Mouse (Mus musculus) myocyte (in vitro differentiated cells): ENCODE results near the gene Brd3os. TPM values are rescaled to one million over a fixed set of nuclear protein-coding genes. Genes with fewer than 3 reads are reported as not detected.
A peak's percentile ranks its signal among the peaks of the same experiment; 100 is the strongest.

Experiments used
- H3K27me3 ChIP-seq: one replicate; pipeline ENCODE4 v1.6.1; 2011; ENCODE audit not compliant: control insufficient read depth, insufficient read depth, insufficient read length
- H3K36me3 ChIP-seq: one replicate; pipeline ENCODE4 v1.6.1; 2011; ENCODE audit not compliant: control insufficient read depth, insufficient read depth
- H3K4me2 ChIP-seq: one replicate; pipeline ENCODE4 v1.6.1; 2011; ENCODE audit warnings: low read depth, control low read depth
- H3K4me3 ChIP-seq: one replicate; pipeline ENCODE4 v1.5.1; 2011; ENCODE audit warnings: mild to moderate bottlenecking, control low read depth, moderate library complexity
- H3K79me2 ChIP-seq: one replicate; pipeline ENCODE4 v1.6.1; 2011; ENCODE audit not compliant: control insufficient read depth, insufficient read depth
- H3ac ChIP-seq: one replicate; pipeline ENCODE4 v1.6.1; 2011; ENCODE audit not compliant: control insufficient read depth, insufficient read length
- CEBPB ChIP-seq: IDR thresholded peaks from 2 replicates; pipeline ENCODE4 v1.6.1; 2011; ENCODE audit warnings: mild to moderate bottlenecking, moderate library complexity; ENCODE audit not compliant: poor library complexity, insufficient read depth, severe bottlenecking
- E2F4 ChIP-seq: IDR thresholded peaks from one replicate; pipeline ENCODE4 v1.6.1; 2011; ENCODE audit warnings: mild to moderate bottlenecking, control low read depth, moderate library complexity; ENCODE audit not compliant: insufficient read depth
- MAX ChIP-seq: IDR thresholded peaks from one replicate; pipeline ENCODE4 v1.6.1; 2011; ENCODE audit warnings: low read depth, mild to moderate bottlenecking, control low read depth
- MYOD1 ChIP-seq, 3 experiments: IDR thresholded peaks; one replicate each; pipeline ENCODE4 v1.6.1; 2011; ENCODE audit warnings: control low read depth in 2 of 3, low read depth in 2 of 3, mild to moderate bottlenecking in 2 of 3, moderate library complexity in 1 of 3; ENCODE audit not compliant: insufficient read length in 2 of 3, control insufficient read depth in 1 of 3
- MYOG ChIP-seq, 3 experiments: IDR thresholded peaks; one replicate each; pipeline ENCODE4 v1.6.1; 2011; ENCODE audit warnings: control low read depth in 2 of 3, low read depth in 2 of 3, mild to moderate bottlenecking in 2 of 3; ENCODE audit not compliant: insufficient read length in 2 of 3, control insufficient read depth in 1 of 3, insufficient read depth in 1 of 3
- POLR2A ChIP-seq: IDR thresholded peaks from one replicate; pipeline ENCODE4 v1.6.1; 2011; ENCODE audit warnings: low read depth, mild to moderate bottlenecking, control low read depth, moderate library complexity; ENCODE audit not compliant: insufficient read length
- POLR2AphosphoS2 ChIP-seq: IDR thresholded peaks from one replicate; pipeline ENCODE4 v1.6.1; 2011; ENCODE audit warnings: low read depth, control low read depth; ENCODE audit not compliant: insufficient read length
- REST ChIP-seq: IDR thresholded peaks from one replicate; pipeline ENCODE4 v1.6.1; 2011; ENCODE audit warnings: mild to moderate bottlenecking, control low read depth, moderate library complexity; ENCODE audit not compliant: insufficient read depth, insufficient read length
- SRF ChIP-seq: IDR thresholded peaks from one replicate; pipeline ENCODE4 v1.6.1; 2011; ENCODE audit warnings: low read depth; ENCODE audit not compliant: control insufficient read depth, insufficient read length
- TCF12 ChIP-seq: IDR thresholded peaks from one replicate; pipeline ENCODE4 v1.6.1; 2011; ENCODE audit warnings: mild to moderate bottlenecking, control low read depth; ENCODE audit not compliant: poor library complexity, insufficient read depth, severe bottlenecking
- TCF3 ChIP-seq: IDR thresholded peaks from one replicate; pipeline ENCODE4 v1.6.1; 2011; ENCODE audit warnings: low read depth, control low read depth; ENCODE audit not compliant: insufficient read length
- USF1 ChIP-seq: IDR thresholded peaks from one replicate; pipeline ENCODE4 v1.6.1; 2011; ENCODE audit warnings: low read depth, mild to moderate bottlenecking, control low read depth, moderate library complexity
- polyA plus RNA-seq: library from polyadenylated mRNA; unstranded; fragments of >200 nt; fragmentation: generic; extraction: Trizol; gene quantifications from one replicate; pipeline ENCODE4 v1.2.1, GENCODE M21; 2012; ENCODE audit warnings: missing spikeins

The Brd3os gene
- polyA plus RNA-seq, 1 experiment, result 28.7 TPM

- H3K36me3 ChIP-seq, result no peaks in the 10 kb centered on the region
- H3K27me3 ChIP-seq, result no peaks in the 10 kb centered on the region
- H3K4me3 ChIP-seq, result no peak overlapping the region
- no peak overlapping the region for H3ac ChIP-seq
- no peak overlapping the region for H3K4me2 ChIP-seq
- H3K79me2 ChIP-seq, result peaks cover 61% of the 10 kb centered on the region
- TF ChIP-seq REST (no peak), TCF12 (no peak), MAX (no peak), E2F4 (no peak), USF1 (no peak), MYOD1 (IDR thresholded peaks at IDR 0.05; ENCODE audit: control insufficient read depth in 1 of 3, insufficient read length in 2 of 3, low read depth in 2 of 3) (no peak), TCF3 (no peak), MYOG (IDR thresholded peaks at IDR 0.05; ENCODE audit: control insufficient read depth in 1 of 3, insufficient read depth in 1 of 3, insufficient read length in 2 of 3, low read depth in 2 of 3) (no peak), SRF (no peak), POLR2A (no peak), CEBPB (no peak), POLR2AphosphoS2 (no peak)
These were observed 31.5 kb upstream of the Brd3os start for GRCm38 (mm10) chr2:27410518-27411140.

GRCm38 (mm10) chr2:27411688-27412174, 30.4 kb upstream of the Brd3os start:
- Histone ChIP-seq H3K79me2 (peaks cover 60% of the 10 kb centered on the region), H3K4me2 (peak overlapping the region; percentile 12), H3K4me3 (no peak overlapping the region), H3K36me3 (no peaks in the 10 kb centered on the region), H3ac (no peak overlapping the region), H3K27me3 (no peaks in the 10 kb centered on the region)
- TF ChIP-seq POLR2A, result no peak
- no peak for TF ChIP-seq POLR2AphosphoS2
- TF ChIP-seq MAX, result no peak
- no peak for TF ChIP-seq TCF12
- TF ChIP-seq MYOG (IDR thresholded peaks at IDR 0.05; ENCODE audit: control insufficient read depth in 1 of 3, insufficient read depth in 1 of 3, insufficient read length in 2 of 3, low read depth in 2 of 3), result no peak
- no peak for TF ChIP-seq E2F4
- no peak for TF ChIP-seq TCF3
- TF ChIP-seq REST, result no peak
- no peak for TF ChIP-seq CEBPB
- TF ChIP-seq USF1, result no peak

GRCm38 (mm10) chr2:27412245-27412800, 29.8 kb upstream of the Brd3os start:
- no peak overlapping the region for H3ac ChIP-seq
- no peaks in the 10 kb centered on the region for H3K36me3 ChIP-seq
- H3K4me3 ChIP-seq, result no peak overlapping the region
- TF ChIP-seq REST (no peak), E2F4 (no peak), MYOG (IDR thresholded peaks at IDR 0.05; ENCODE audit: control insufficient read depth in 1 of 3, insufficient read depth in 1 of 3, insufficient read length in 2 of 3, low read depth in 2 of 3) (no peak), USF1 (no peak), CEBPB (no peak), POLR2AphosphoS2 (no peak), TCF3 (no peak), MYOD1 (IDR thresholded peaks at IDR 0.05; ENCODE audit: control insufficient read depth in 1 of 3, insufficient read length in 2 of 3, low read depth in 2 of 3) (no peak), SRF (no peak), TCF12 (no peak), MAX (no peak), POLR2A (no peak)
- H3K27me3 ChIP-seq, result no peaks in the 10 kb centered on the region
- H3K79me2 ChIP-seq, result peaks cover 57% of the 10 kb centered on the region
- peak overlapping the region; percentile 12 for H3K4me2 ChIP-seq

- Histone ChIP-seq H3K4me3 (no peak overlapping the region), H3K36me3 (no peaks in the 10 kb centered on the region), H3ac (no peak overlapping the region), H3K27me3 (no peaks in the 10 kb centered on the region), H3K4me2 (peak overlapping the region; percentile 84), H3K79me2 (peaks cover 59% of the 10 kb centered on the region)
- TF ChIP-seq USF1, result no peak
- TF ChIP-seq SRF, result no peak
- no peak for TF ChIP-seq MYOG (IDR thresholded peaks at IDR 0.05; ENCODE audit: control insufficient read depth in 1 of 3, insufficient read depth in 1 of 3, insufficient read length in 2 of 3, low read depth in 2 of 3)
- no peak for TF ChIP-seq E2F4
- TF ChIP-seq CEBPB, result no peak
- TF ChIP-seq MAX, result no peak
- no peak for TF ChIP-seq POLR2A
- TF ChIP-seq POLR2AphosphoS2, result no peak
These were observed 28.6 kb upstream of the Brd3os start for GRCm38 (mm10) chr2:27413582-27413935.
